Mouse (Mus musculus): Measurements from ENCODE around the gene Sys1. TPM values are rescaled to one million over a fixed set of nuclear protein-coding genes. Genes with fewer than 3 reads are reported as not detected.

Sys1 gene
- polyA plus RNA-seq, 1 experiment, result 111 TPM

DNA sequence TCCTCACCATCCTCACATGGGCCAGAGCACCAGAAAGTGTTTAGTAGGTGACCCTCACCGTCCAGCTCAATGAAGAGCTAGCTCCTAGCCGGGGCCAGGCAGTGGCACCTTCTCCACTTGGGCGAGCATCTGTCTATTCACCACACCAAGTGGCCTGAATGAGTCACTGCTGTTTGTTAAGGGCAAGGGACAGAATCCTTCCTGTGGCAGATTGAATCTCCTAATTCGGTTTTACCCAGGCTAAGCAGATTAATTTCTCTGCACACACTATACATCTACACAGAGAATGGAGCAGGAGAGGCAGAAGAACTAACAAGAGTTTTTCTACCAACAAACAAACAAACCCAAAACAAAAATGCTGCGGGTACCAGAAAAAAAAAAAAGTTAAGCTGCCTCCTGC lies 29.8 kb upstream of the Sys1 start:
- DNase-seq (ENCODE audit: low read depth in 1 of 2, low spot score in 2 of 2), result no peak
- H3K27ac ChIP-seq (ENCODE audit: insufficient read depth, low read length), result no peak overlapping the region
- no peak overlapping the region for H3K4me3 ChIP-seq (ENCODE audit: extremely low read depth, insufficient read depth, insufficient read length)
- TF ChIP-seq POLR2A (IDR thresholded peaks at IDR 0.05; ENCODE audit: low read depth, low read length) (no peak), CTCF (IDR thresholded peaks at IDR 0.05; ENCODE audit: extremely low read depth, insufficient read depth, insufficient read length, insufficient replicate concordance) (no peak)
- peaks cover 11% of the 10 kb centered on the region; the same call in 1 of the 2 replicates for H3K4me1 ChIP-seq (ENCODE audit: control insufficient read depth, insufficient read depth, insufficient read length)
- peaks cover 33% of the 10 kb centered on the region for H3K36me3 ChIP-seq (ENCODE audit: control insufficient read depth, insufficient read depth, low read length)
- H3K27me3 ChIP-seq (ENCODE audit: control insufficient read depth, insufficient read depth, low read length), result no peaks in the 10 kb centered on the region
- WGBS, result 86% methylated on average over 5 of the region's 5 CpGs

DNA sequence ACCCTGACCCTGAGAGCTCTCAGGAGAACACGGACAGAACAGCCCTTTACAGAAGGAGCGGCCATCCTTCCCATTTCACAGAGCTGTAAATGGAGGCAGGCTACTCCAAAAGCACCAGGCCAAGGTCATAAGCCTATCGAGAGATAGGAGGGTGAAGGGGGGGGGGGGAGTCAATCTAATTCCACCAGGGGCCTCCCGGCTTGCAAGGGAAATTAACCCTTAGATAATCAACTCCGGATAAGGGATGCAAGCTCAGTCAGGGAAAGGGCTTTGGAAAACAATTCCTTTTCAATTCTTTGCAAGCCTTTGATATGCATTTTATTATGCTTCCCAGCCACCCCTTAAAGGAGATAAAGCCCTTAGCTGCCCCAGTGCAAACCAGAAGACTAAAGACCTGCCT lies 28.3 kb upstream of the Sys1 start:
- Histone ChIP-seq H3K27me3 (ENCODE audit: control insufficient read depth, insufficient read depth, low read length) (no peaks in the 10 kb centered on the region), H3K27ac (ENCODE audit: insufficient read depth, low read length) (no peak overlapping the region), H3K4me3 (ENCODE audit: extremely low read depth, insufficient read depth, insufficient read length) (no peak overlapping the region), H3K4me1 (ENCODE audit: control insufficient read depth, insufficient read depth, insufficient read length) (peaks cover 4% of the 10 kb centered on the region; the same call in 1 of the 2 replicates), H3K36me3 (ENCODE audit: control insufficient read depth, insufficient read depth, low read length) (peaks cover 33% of the 10 kb centered on the region)
- WGBS, result 86% methylated on average over 5 of the region's 5 CpGs
- no peak for DNase-seq (ENCODE audit: low read depth in 1 of 2, low spot score in 2 of 2)
- no peak for TF ChIP-seq POLR2A (IDR thresholded peaks at IDR 0.05; ENCODE audit: low read depth, low read length)
- no peak for TF ChIP-seq CTCF (IDR thresholded peaks at IDR 0.05; ENCODE audit: extremely low read depth, insufficient read depth, insufficient read length, insufficient replicate concordance)

DNA sequence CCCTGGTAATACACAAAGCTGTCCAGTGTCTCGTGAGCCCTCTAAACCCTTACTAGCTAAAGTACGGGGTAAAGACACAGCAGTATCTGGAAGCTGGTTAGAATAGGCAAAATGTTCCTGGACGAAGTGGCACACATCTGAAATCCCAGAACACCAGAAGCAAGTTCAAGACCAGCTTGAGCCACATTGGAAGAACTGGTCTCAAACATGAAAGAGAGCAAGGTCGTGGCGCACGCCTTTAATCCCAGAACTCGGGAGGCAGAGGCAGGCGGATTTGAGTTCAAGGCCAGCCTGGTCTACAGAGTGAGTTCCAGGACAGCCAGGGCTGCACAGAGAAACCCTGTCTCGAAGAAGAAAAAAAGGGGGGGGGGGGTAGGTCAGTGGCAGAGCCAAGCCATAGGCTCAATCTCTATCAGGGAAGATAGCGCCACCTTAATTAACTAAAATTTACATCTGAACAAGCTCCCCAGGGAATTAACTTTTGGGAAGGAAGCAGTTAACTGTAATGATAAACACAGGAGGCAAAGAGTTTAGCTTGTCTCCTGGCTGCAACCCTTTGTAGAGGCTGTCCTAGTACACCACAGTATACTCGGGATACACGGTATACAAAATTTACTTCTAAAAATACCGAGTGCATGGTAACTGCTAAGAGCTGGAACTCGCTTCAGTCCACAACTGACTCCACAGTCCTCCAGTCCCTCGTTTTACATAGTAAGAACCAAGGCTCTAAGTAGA lies 26.7 kb upstream of the Sys1 start:
- no peak for TF ChIP-seq POLR2A (IDR thresholded peaks at IDR 0.05; ENCODE audit: low read depth, low read length)
- no peak for TF ChIP-seq CTCF (IDR thresholded peaks at IDR 0.05; ENCODE audit: extremely low read depth, insufficient read depth, insufficient read length, insufficient replicate concordance)
- DNase-seq (ENCODE audit: low read depth in 1 of 2, low spot score in 2 of 2), result no peak
- Histone ChIP-seq H3K27me3 (ENCODE audit: control insufficient read depth, insufficient read depth, low read length) (no peaks in the 10 kb centered on the region), H3K36me3 (ENCODE audit: control insufficient read depth, insufficient read depth, low read length) (peaks cover 31% of the 10 kb centered on the region), H3K4me1 (ENCODE audit: control insufficient read depth, insufficient read depth, insufficient read length) (peaks cover 7% of the 10 kb centered on the region; the same call in 1 of the 2 replicates), H3K4me3 (ENCODE audit: extremely low read depth, insufficient read depth, insufficient read length) (no peak overlapping the region), H3K27ac (ENCODE audit: insufficient read depth, low read length) (no peak overlapping the region)
- WGBS, result 83% methylated on average over 15 of the region's 15 CpGs

DNA sequence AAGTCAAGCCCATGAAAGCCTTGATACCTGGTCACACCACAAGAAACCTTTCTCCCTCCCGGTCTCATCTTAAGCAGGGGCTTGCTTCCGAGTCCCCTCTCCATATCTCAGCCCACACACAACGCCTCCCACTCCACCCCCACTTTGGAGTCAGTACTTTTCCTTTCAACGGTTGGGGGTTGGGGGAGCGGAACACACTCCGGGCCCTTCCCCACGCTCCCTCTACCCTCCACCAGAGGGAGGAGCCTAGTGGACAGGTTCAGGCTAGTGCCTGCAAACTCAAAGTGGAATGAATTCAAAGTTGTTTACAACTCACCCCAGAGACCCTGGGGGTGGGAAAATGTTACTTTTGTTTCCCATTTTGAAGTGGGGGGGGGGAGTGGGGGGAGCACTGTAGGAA lies 26.1 kb upstream of the Sys1 start:
- H3K27ac ChIP-seq (ENCODE audit: insufficient read depth, low read length), result no peak overlapping the region
- TF ChIP-seq CTCF (IDR thresholded peaks at IDR 0.05; ENCODE audit: extremely low read depth, insufficient read depth, insufficient read length, insufficient replicate concordance) (no peak), POLR2A (IDR thresholded peaks at IDR 0.05; ENCODE audit: low read depth, low read length) (no peak)
- no peaks in the 10 kb centered on the region for H3K27me3 ChIP-seq (ENCODE audit: control insufficient read depth, insufficient read depth, low read length)
- peaks cover 14% of the 10 kb centered on the region; the same call in 1 of the 2 replicates for H3K4me1 ChIP-seq (ENCODE audit: control insufficient read depth, insufficient read depth, insufficient read length)
- 56% methylated on average over 7 of the region's 7 CpGs for WGBS
- H3K36me3 ChIP-seq (ENCODE audit: control insufficient read depth, insufficient read depth, low read length), result peaks cover 28% of the 10 kb centered on the region
- no peak for DNase-seq (ENCODE audit: low read depth in 1 of 2, low spot score in 2 of 2)
- no peak overlapping the region for H3K4me3 ChIP-seq (ENCODE audit: extremely low read depth, insufficient read depth, insufficient read length)

DNA sequence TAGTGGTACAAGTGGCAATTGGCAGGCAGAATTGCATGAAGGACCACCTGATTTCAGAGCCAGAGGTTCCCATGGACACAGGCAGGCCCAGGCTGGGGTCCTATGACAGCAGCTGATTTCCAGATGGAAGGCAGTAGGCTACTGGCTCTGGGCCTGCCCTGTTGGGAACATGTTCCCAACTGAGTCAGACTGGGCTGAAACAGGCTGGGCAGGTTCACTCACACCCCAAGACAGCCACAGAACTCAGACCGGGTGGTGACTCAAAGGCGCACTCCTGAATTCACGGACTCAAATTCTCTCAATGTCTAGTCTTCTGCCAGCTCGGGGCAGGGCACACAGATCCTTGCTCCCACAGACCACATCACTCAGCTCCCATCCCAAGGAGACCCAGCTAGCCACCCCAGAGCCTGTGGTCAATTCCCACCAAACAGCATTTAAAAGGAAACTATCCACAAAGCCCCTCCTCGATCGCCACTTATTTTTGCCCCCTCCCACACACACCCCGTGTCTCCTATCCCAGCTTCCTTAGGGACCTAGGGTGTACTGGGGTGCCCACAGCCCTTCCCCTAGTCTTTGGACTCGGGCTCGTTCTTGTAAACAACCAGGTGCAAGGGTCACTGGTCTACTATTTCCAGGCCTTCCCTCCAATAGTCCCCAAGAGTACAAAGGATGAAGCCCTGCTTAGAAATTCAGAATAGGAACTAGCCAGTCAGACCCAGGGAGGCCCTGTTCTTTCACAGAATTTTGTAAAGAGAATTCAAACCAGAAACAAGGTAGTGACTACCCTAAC lies 24.9 kb upstream of the Sys1 start:
- TF ChIP-seq CTCF (IDR thresholded peaks at IDR 0.05; ENCODE audit: extremely low read depth, insufficient read depth, insufficient read length, insufficient replicate concordance) (no peak), POLR2A (IDR thresholded peaks at IDR 0.05; ENCODE audit: low read depth, low read length) (no peak)
- no peak for DNase-seq (ENCODE audit: low read depth in 1 of 2, low spot score in 2 of 2)

DNA sequence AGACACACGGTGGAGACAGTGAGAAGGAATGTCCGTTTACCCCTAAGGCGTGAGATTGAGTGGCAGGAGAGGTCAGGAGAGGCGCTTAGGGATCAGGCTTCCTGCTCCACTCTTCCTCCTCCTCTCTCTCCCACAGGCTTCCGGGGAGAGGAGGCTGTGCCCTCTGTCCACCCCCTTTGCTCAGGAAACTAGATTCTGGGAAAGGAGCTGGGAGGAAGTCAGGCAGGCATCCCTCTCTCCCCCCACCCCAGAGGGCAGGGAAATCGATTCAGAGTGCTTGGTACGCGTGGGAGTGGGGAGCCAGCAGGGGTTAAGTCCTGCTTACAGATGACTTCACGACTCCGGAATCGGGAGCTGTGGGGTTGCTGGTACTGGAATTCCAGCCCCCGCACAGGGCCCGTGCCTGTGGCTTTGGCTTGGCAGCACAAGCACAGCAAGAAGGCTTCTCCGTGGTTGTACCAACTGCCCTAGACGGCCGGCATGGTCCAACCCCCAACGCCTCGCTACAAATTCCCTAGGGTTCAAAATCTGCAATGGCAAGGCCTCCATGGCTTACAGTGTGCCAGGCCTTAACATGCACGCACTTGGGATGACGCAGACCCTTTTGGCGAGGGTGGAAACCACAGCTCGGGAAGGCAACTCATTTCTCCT lies 24.1 kb upstream of the Sys1 start:
- no peak for TF ChIP-seq POLR2A (IDR thresholded peaks at IDR 0.05; ENCODE audit: low read depth, low read length)
- no peak for DNase-seq (ENCODE audit: low read depth in 1 of 2, low spot score in 2 of 2)
- peaks cover 20% of the 10 kb centered on the region for H3K36me3 ChIP-seq (ENCODE audit: control insufficient read depth, insufficient read depth, low read length)
- WGBS, result 68% methylated on average over 22 of the region's 22 CpGs
- no peaks in the 10 kb centered on the region for H3K27me3 ChIP-seq (ENCODE audit: control insufficient read depth, insufficient read depth, low read length)
- H3K4me1 ChIP-seq (ENCODE audit: control insufficient read depth, insufficient read depth, insufficient read length), result peaks cover 26% of the 10 kb centered on the region; the same call in 1 of the 2 replicates
- no peak overlapping the region for H3K4me3 ChIP-seq (ENCODE audit: extremely low read depth, insufficient read depth, insufficient read length)
- no peak overlapping the region for H3K27ac ChIP-seq (ENCODE audit: insufficient read depth, low read length)

More for the DNA sequence above, 24.9 kb upstream of the Sys1 start:
- H3K4me1 ChIP-seq (ENCODE audit: control insufficient read depth, insufficient read depth, insufficient read length), result peaks cover 23% of the 10 kb centered on the region; the same call in 1 of the 2 replicates
- 80% methylated on average over 9 of the region's 9 CpGs for WGBS
- H3K36me3 ChIP-seq (ENCODE audit: control insufficient read depth, insufficient read depth, low read length), result peaks cover 27% of the 10 kb centered on the region
- no peaks in the 10 kb centered on the region for H3K27me3 ChIP-seq (ENCODE audit: control insufficient read depth, insufficient read depth, low read length)
- no peak overlapping the region for H3K4me3 ChIP-seq (ENCODE audit: extremely low read depth, insufficient read depth, insufficient read length)
- H3K27ac ChIP-seq (ENCODE audit: insufficient read depth, low read length), result no peak overlapping the region

Measured in spleen, adult 2 months (tissue).